ENCODE assay signal across 8 mouse cellular contexts in the genomic region with DNA sequence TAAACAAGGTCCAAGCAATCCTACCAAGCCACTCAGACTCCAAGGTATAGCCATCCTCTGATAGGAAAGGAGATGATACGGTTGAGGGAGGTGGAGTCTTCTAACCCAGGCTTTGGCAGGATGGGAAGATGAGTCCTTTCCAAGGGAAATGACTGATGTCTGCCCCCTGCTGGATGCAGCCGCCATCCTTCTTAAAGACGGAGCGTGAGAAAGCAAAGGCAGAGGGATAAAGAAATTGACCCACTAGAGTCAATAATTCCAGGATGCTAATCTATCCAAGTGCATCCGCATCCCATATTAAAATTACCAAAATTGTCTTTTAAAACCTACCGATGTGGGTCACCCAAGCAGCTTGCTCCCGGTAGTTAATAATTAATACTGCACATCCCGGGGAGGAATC.
A peak's percentile ranks its signal among the peaks of the same experiment; 100 is the strongest.
DNase-seq lines count a peak whose midpoint lies in the region; ATAC-seq and TF ChIP-seq lines count a peak whose summit lies in the region.

No protein-coding gene starts in this region.

- no peak overlapping the region for H3K4me2 ChIP-seq in liver, embryonic 11.5 days
- no peak overlapping the region for H3K4me2 ChIP-seq in limb, embryonic 11.5 days (ENCODE audit: low read depth, severe bottlenecking)
- peak overlapping the region; percentile 43 for H3K4me2 ChIP-seq in neural tube, embryonic 15.5 days
- no peak overlapping the region for H3K4me2 ChIP-seq in kidney, embryonic 15.5 days

- H3K9ac ChIP-seq in liver, adult 2 months (ENCODE audit: low read depth, low read length), result no peak overlapping the region
- H3K9ac ChIP-seq in liver, embryonic 11.5 days (ENCODE audit: low read depth, low read length), result no peak overlapping the region
- H3K9ac ChIP-seq in limb, embryonic 11.5 days (ENCODE audit: low read length), result no peak overlapping the region
- H3K9ac ChIP-seq in neural tube, embryonic 15.5 days (replicated peaks), result no peak overlapping the region
- no peak overlapping the region for H3K9ac ChIP-seq in kidney, embryonic 15.5 days

- H3K79me2 ChIP-seq in liver, adult 2 months (ENCODE audit: control insufficient read depth, insufficient read depth, low read length), result no peaks in the 10 kb centered on the region

- TF ChIP-seq CTCF in liver, adult 2 months (IDR thresholded peaks at IDR 0.05; ENCODE audit: low read depth, low read length), result peak; percentile 14; the same call in 1 of the 2 replicates
- peak; percentile 62 for TF ChIP-seq CTCF in brain, embryonic 14.5 days (IDR thresholded peaks at IDR 0.05; ENCODE audit: borderline replicate concordance, extremely low read depth, insufficient read depth, insufficient read length)

- no peaks in the 10 kb centered on the region; the same call in 1 of the 2 replicates for H3K27me3 ChIP-seq in liver, adult 2 months (ENCODE audit: control insufficient read depth, insufficient read depth, low read length)
- no peaks in the 10 kb centered on the region for H3K27me3 ChIP-seq in liver, embryonic 11.5 days (replicated peaks; ENCODE audit: control insufficient read depth, insufficient read depth, low read length)
- no peaks in the 10 kb centered on the region for H3K27me3 ChIP-seq in limb, embryonic 11.5 days (ENCODE audit: control insufficient read depth, insufficient read depth, low read length)
- H3K27me3 ChIP-seq in neural tube, embryonic 15.5 days (replicated peaks), result no peaks in the 10 kb centered on the region; the same call in 1 of the 2 replicates
- no peaks in the 10 kb centered on the region for H3K27me3 ChIP-seq in kidney, embryonic 15.5 days

- DNase-seq in liver, adult 2 months (ENCODE audit: extremely low read depth, low read depth, low spot score), result no peak
- DNase-seq in liver, embryonic 11.5 days (ENCODE audit: low spot score), result no peak
- peak; percentile 76 for DNase-seq in brain, embryonic 14.5 days (ENCODE audit: low read depth)
- peak; percentile 30 to 39 for DNase-seq in frontal cortex, postnatal 36 days (ENCODE audit: low spot score in 2 of 2)
- DNase-seq in limb, embryonic 11.5 days (ENCODE audit: low spot score), result peak; percentile 63
- no peak for DNase-seq in c-Kit-positive CD71-positive TER-119-positive erythroid progenitor cells, embryonic 14.5 days (ENCODE audit: low spot score)

- no peak for ATAC-seq in liver, embryonic 11.5 days (replicated peaks; ENCODE audit: low FRiP score)
- no peak for ATAC-seq in limb, embryonic 11.5 days (ENCODE audit: insufficient number of reproducible peaks, low FRiP score, low TSS enrichment, low read depth)
- no peak for ATAC-seq in neural tube, embryonic 15.5 days (ENCODE audit: low FRiP score)
- ATAC-seq in kidney, embryonic 15.5 days (replicated peaks; ENCODE audit: low FRiP score), result no peak

- 49% methylated on average over 8 of the region's 8 CpGs for WGBS in liver, adult 2 months
- 60% methylated on average over 8 of the region's 8 CpGs for WGBS in liver, embryonic 11.5 days
- WGBS in limb, embryonic 11.5 days, result 68% methylated on average over 8 of the region's 8 CpGs
- 44% methylated on average over 8 of the region's 8 CpGs for WGBS in neural tube, embryonic 15.5 days
- 64% methylated on average over 8 of the region's 8 CpGs for WGBS in kidney, embryonic 15.5 days

- no peak for TF ChIP-seq POLR2A in liver, adult 2 months (IDR thresholded peaks at IDR 0.05; ENCODE audit: extremely low read depth, insufficient read depth, low read length)
- no peak for TF ChIP-seq POLR2A in brain, embryonic 14.5 days (IDR thresholded peaks at IDR 0.05; ENCODE audit: borderline replicate concordance, extremely low read depth, insufficient read depth, insufficient read length, poor library complexity, severe bottlenecking)

- no peaks in the 10 kb centered on the region for H3K36me3 ChIP-seq in liver, adult 2 months (ENCODE audit: control insufficient read depth, insufficient read depth, low read length)
- no peaks in the 10 kb centered on the region for H3K36me3 ChIP-seq in liver, embryonic 11.5 days (ENCODE audit: control insufficient read depth, insufficient read depth, low read length)
- no peaks in the 10 kb centered on the region for H3K36me3 ChIP-seq in limb, embryonic 11.5 days (ENCODE audit: control insufficient read depth, insufficient read depth, low read length)
- no peaks in the 10 kb centered on the region for H3K36me3 ChIP-seq in neural tube, embryonic 15.5 days
- H3K36me3 ChIP-seq in kidney, embryonic 15.5 days, result no peaks in the 10 kb centered on the region

- H3K4me1 ChIP-seq in liver, adult 2 months (ENCODE audit: control insufficient read depth, insufficient read depth, low read length), result no peaks in the 10 kb centered on the region
- no peaks in the 10 kb centered on the region for H3K4me1 ChIP-seq in liver, embryonic 11.5 days (replicated peaks; ENCODE audit: control insufficient read depth, insufficient read depth, low read length)
- H3K4me1 ChIP-seq in limb, embryonic 11.5 days (ENCODE audit: control insufficient read depth, insufficient read depth, low read length), result peaks cover 22% of the 10 kb centered on the region
- peaks cover 41% of the 10 kb centered on the region for H3K4me1 ChIP-seq in neural tube, embryonic 15.5 days
- H3K4me1 ChIP-seq in kidney, embryonic 15.5 days, result peaks cover 5% of the 10 kb centered on the region; the same call in 1 of the 2 replicates

- H3K27ac ChIP-seq in liver, adult 2 months (replicated peaks; ENCODE audit: insufficient read depth, low read depth, low read length), result no peak overlapping the region
- no peak overlapping the region for H3K27ac ChIP-seq in liver, embryonic 11.5 days (ENCODE audit: low read depth, low read length)
- H3K27ac ChIP-seq in limb, embryonic 11.5 days (replicated peaks; ENCODE audit: low read depth, low read length), result no peak overlapping the region
- peak overlapping the region; percentile 58; the same call in 1 of the 2 replicates for H3K27ac ChIP-seq in neural tube, embryonic 15.5 days (replicated peaks)
- H3K27ac ChIP-seq in kidney, embryonic 15.5 days, result no peak overlapping the region

- no peaks in the 10 kb centered on the region for H3K9me3 ChIP-seq in liver, embryonic 11.5 days (ENCODE audit: control insufficient read depth, low read length)
- H3K9me3 ChIP-seq in limb, embryonic 11.5 days (ENCODE audit: control insufficient read depth, low read length), result no peaks in the 10 kb centered on the region
- H3K9me3 ChIP-seq in neural tube, embryonic 15.5 days (replicated peaks), result no peaks in the 10 kb centered on the region
- H3K9me3 ChIP-seq in kidney, embryonic 15.5 days (replicated peaks), result no peaks in the 10 kb centered on the region

- no peak overlapping the region for H3K4me3 ChIP-seq in liver, adult 2 months (ENCODE audit: insufficient read depth, low read depth, low read length)
- H3K4me3 ChIP-seq in liver, embryonic 11.5 days (ENCODE audit: low read depth, low read length), result no peak overlapping the region
- no peak overlapping the region for H3K4me3 ChIP-seq in limb, embryonic 11.5 days (ENCODE audit: low read depth, low read length)
- peak overlapping the region; percentile 6; the same call in 1 of the 2 replicates for H3K4me3 ChIP-seq in neural tube, embryonic 15.5 days (replicated peaks)
- H3K4me3 ChIP-seq in kidney, embryonic 15.5 days (replicated peaks), result no peak overlapping the region

Comparison
In these comparisons a context has a peak if more than half of its experiments do, and no peak if none do; other contexts are left out.
1. DNase-seq: peak in brain, embryonic 14.5 days (single experiment), frontal cortex, postnatal 36 days (2 of 2) and limb, embryonic 11.5 days (single experiment); none in liver, adult 2 months (single experiment), liver, embryonic 11.5 days (single experiment) and c-Kit-positive CD71-positive TER-119-positive erythroid progenitor cells, embryonic 14.5 days (single experiment).